Mouse (Mus musculus): ENCODE data around the gene Crtc2. TPM values are rescaled to one million over a fixed set of nuclear protein-coding genes. Genes with fewer than 3 reads are reported as not detected.

Gene Crtc2
- total and polyA plus RNA-seq, 3 experiments = 7.1 to 66.9 TPM; not detected in 1

DNA sequence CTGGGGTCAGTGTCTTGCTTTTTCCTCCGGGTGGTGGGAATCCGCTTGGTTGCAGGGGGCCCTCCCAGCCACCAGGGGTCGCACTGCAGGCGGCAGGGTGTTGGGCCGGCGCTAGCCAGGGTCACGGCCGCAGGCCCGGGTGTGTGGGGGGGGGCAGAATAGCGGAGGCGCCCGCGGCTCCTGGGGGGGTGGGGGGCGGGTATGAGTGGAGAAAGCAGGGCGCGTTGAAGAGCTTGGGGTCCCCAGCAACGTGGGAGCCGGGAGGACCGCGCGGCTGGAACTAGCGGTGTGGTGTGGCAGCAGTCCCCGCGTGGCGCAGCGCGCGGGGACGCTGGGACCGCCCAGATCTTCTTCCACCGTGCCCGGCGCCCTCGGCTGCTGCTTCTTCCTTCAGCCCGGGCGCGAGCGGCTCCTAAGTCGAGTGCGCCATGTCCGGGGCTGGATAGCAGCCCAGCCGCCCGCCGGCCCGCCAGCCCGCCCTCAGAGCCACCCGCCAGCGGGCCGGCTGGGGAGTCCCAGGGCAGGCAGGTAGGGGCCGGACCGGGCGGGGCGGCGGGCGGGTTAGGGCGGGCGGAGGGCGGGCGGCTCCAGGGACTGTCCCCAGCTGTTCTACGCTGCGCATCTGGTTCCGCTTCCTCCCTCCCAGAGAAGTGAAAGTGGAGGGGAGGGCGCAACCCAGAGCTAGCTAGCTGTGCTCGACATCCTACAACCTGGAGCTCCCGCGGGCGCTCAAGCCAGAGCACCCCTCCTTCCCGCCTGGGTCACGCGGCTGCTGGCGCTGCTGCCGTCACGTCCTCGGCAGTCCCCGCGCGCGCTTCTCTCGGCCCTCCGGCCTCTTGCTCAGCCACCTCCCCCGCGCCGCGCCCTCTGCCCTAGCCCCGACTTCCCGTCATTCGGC, 11.3 kb downstream of the Crtc2 start, which contains the start of gene Dennd4b (continued):
- TF ChIP-seq USF1 (IDR thresholded peaks at IDR 0.05; ENCODE audit: low read depth, low read length) (peak; percentile 67; the same call in 1 of the 2 replicates), NRF1 (IDR thresholded peaks at IDR 0.05; ENCODE audit: insufficient read depth, low read depth, low read length, poor library complexity, severe bottlenecking) (peak; percentile 59), ZC3H11A (IDR thresholded peaks at IDR 0.05; ENCODE audit: low read depth, low read length) (0 out of 2 replicates have a peak, but pooled peaks have one; percentile 7), ELF1 (IDR thresholded peaks at IDR 0.05; ENCODE audit: low read depth, low read length) (peak; percentile 59), ZMIZ1 (IDR thresholded peaks at IDR 0.05; ENCODE audit: low read depth, low read length) (peak; percentile 97), GATA1 (IDR thresholded peaks at IDR 0.05; ENCODE audit: low read depth, low read length) (no peak), TAL1 (IDR thresholded peaks at IDR 0.05; ENCODE audit: low read length) (no peak), CHD2 (IDR thresholded peaks at IDR 0.05; ENCODE audit: low read length) (no peak), UBTF (IDR thresholded peaks at IDR 0.05; ENCODE audit: borderline replicate concordance, insufficient read depth, low read depth, low read length) (0 out of 2 replicates have a peak, but pooled peaks have one; percentile 27)

DNA sequence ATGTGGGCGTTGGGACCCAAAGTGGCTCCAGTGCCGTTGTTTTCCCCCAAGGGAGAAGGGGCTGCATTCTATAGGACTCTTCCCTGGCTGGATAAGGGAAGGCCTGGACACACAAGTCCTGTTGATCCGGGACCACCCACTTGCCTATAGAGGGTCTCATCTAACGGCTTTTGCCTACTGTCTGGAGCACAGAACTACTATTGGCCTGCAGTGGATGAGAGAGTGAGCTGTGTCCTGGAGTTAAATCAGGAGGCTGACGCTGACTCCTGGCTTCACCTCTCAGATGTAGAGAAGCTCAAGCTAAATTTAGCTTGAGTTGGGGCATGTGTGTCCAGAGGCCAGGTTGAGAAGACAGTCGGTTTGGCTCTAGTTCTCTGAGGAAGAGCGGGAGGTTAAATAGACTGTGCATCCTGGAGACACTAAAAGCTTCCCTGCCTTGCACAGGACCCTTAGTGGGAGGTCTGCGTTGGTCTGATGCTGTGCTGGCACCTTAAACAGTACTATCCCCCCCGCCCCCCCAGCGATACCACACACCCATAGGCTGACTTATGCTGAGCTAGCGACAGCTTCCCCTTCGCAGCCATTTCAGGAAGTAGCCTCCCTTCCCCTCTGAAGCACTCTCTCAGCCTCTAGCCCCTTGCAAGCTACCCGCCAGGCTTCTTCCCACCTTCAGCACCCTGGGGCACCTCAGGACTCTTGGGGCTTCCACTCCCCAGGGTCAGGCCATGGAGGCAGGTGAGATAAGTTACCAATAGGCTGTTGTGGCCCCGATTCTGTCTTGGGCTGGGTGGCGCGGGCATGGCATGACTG, 12.2 kb downstream of the Crtc2 start:
- Histone ChIP-seq H3K27me3 (ENCODE audit: control insufficient read depth in 1 of 2, insufficient read depth in 2 of 2, low read length in 2 of 2) (no peaks in the 10 kb centered on the region), H3K4me1 (ENCODE audit: control insufficient read depth in 1 of 2, insufficient read depth in 2 of 2, low read length in 2 of 2) (peaks cover 4 to 29% of the 10 kb centered on the region in 2 experiments), H3K27ac (ENCODE audit: control insufficient read depth, low read depth, low read length) (peak overlapping the region; percentile 87), H3K36me3 (ENCODE audit: control insufficient read depth in 1 of 2, insufficient read depth in 2 of 2, low read length in 2 of 2) (peaks cover 2 to 26% of the 10 kb centered on the region in 2 experiments; a peak in 3 of 4 replicates), H3K9me3 (replicated peaks; ENCODE audit: insufficient read depth, low read length) (no peaks in the 10 kb centered on the region), H3K4me3 (ENCODE audit: control insufficient read depth in 1 of 2, insufficient read depth in 1 of 2, low read depth in 2 of 2, low read length in 2 of 2) (peak overlapping the region; percentile 73 to 76), H3K9ac (ENCODE audit: control insufficient read depth, low read depth, low read length, poor library complexity, severe bottlenecking) (peak overlapping the region; percentile 88), H3K79me2 (ENCODE audit: control insufficient read depth, insufficient read depth, low read length, poor library complexity) (peaks cover 22% of the 10 kb centered on the region)
- DNase-seq (ENCODE audit: low read depth, low spot score) = peak; percentile 96
- TF ChIP-seq EP300 (IDR thresholded peaks at IDR 0.05; ENCODE audit: low read depth in 1 of 2, low read length in 2 of 2) = no peak; a peak in 1 of 4 replicates
- 0 out of 2 replicates have a peak, but pooled peaks have one; percentile 2 for TF ChIP-seq GATA1 (IDR thresholded peaks at IDR 0.05; ENCODE audit: low read depth, low read length)
- TF ChIP-seq POLR2A (IDR thresholded peaks at IDR 0.05; ENCODE audit: control insufficient read depth in 1 of 2, insufficient read depth in 1 of 2, low read depth in 1 of 2, low read length in 2 of 2, poor library complexity in 1 of 2) = peak; percentile 55 to 84
- peak; percentile 55 for TF ChIP-seq SIN3A (IDR thresholded peaks at IDR 0.05; ENCODE audit: low read length)
- no peak for TF ChIP-seq UBTF (IDR thresholded peaks at IDR 0.05; ENCODE audit: borderline replicate concordance, insufficient read depth, low read depth, low read length)
- TF ChIP-seq SMC3 (IDR thresholded peaks at IDR 0.05; ENCODE audit: low read depth, low read length) = no peak; the same call in 1 of the 2 replicates
- TF ChIP-seq ZKSCAN1 (IDR thresholded peaks at IDR 0.05; ENCODE audit: low read depth, low read length) = no peak
- peak; percentile 95 for TF ChIP-seq ZMIZ1 (IDR thresholded peaks at IDR 0.05; ENCODE audit: low read depth, low read length)
- TF ChIP-seq POLR2AphosphoS5 (IDR thresholded peaks at IDR 0.05; ENCODE audit: borderline replicate concordance, low read depth, low read length) = 0 out of 2 replicates have a peak, but pooled peaks have one; percentile 9
- peak; percentile 93 for TF ChIP-seq ELF1 (IDR thresholded peaks at IDR 0.05; ENCODE audit: low read depth, low read length)
- TF ChIP-seq KAT2A (conservative IDR thresholded peaks at IDR 0.05; ENCODE audit: low read depth, low read length) = 0 out of 2 replicates have a peak, but pooled peaks have one; percentile 2
- TF ChIP-seq MAZ (IDR thresholded peaks at IDR 0.05; ENCODE audit: low read depth, low read length) = peak; percentile 72; the same call in 1 of the 2 replicates
- TF ChIP-seq ETS1 (IDR thresholded peaks at IDR 0.05; ENCODE audit: low read depth, low read length) = peak; percentile 42; the same call in 1 of the 2 replicates
- peak; percentile 44; the same call in 1 of the 2 replicates for TF ChIP-seq MAX (IDR thresholded peaks at IDR 0.05; ENCODE audit: low read length)
- no peak; the same call in 1 of the 2 replicates for TF ChIP-seq RCOR1 (IDR thresholded peaks at IDR 0.05; ENCODE audit: low read depth, low read length)
- TF ChIP-seq CTCF (IDR thresholded peaks at IDR 0.05 in 2 of 3, conservative IDR thresholded peaks at IDR 0.05 in 1 of 3; ENCODE audit: control insufficient read depth in 1 of 3, insufficient read depth in 1 of 3, low read depth in 2 of 3, low read length in 3 of 3, poor library complexity in 1 of 3, severe bottlenecking in 1 of 3) = no peak
- peak; percentile 64 for TF ChIP-seq POLR2AphosphoS2 (IDR thresholded peaks at IDR 0.05; ENCODE audit: low read length)
- no peak for TF ChIP-seq USF2 (IDR thresholded peaks at IDR 0.05; ENCODE audit: borderline replicate concordance in 1 of 2, insufficient read depth in 1 of 2, low read depth in 1 of 2, low read length in 2 of 2)
- peak; percentile 56; the same call in 1 of the 2 replicates for TF ChIP-seq TCF12 (IDR thresholded peaks at IDR 0.05; ENCODE audit: low read depth, low read length)
- TF ChIP-seq NELFE (IDR thresholded peaks at IDR 0.05; ENCODE audit: low read depth, low read length) = peak; percentile 87
- TF ChIP-seq CHD1 (IDR thresholded peaks at IDR 0.05; ENCODE audit: low read depth, low read length) = no peak; the same call in 1 of the 2 replicates
- peak; percentile 21; the same call in 1 of the 2 replicates for TF ChIP-seq MAFK (IDR thresholded peaks at IDR 0.05; ENCODE audit: borderline replicate concordance, low read depth, low read length)
- TF ChIP-seq E2F4 (IDR thresholded peaks at IDR 0.05; ENCODE audit: borderline replicate concordance, low read depth, low read length) = 0 out of 2 replicates have a peak, but pooled peaks have one; percentile 4
- TF ChIP-seq TAL1 (IDR thresholded peaks at IDR 0.05; ENCODE audit: low read length) = no peak
- 0 out of 2 replicates have a peak, but pooled peaks have one; percentile 8 for TF ChIP-seq ZC3H11A (IDR thresholded peaks at IDR 0.05; ENCODE audit: low read depth, low read length)
